Mouse (Mus musculus): ENCODE measurements at regions not wholly inside any gene's neighbourhood (a gene's known extent, or its start where the extent isn't known, plus 50 kb on each side); places are given as distances from the start of the nearest gene placed in this dataset.

DNA sequence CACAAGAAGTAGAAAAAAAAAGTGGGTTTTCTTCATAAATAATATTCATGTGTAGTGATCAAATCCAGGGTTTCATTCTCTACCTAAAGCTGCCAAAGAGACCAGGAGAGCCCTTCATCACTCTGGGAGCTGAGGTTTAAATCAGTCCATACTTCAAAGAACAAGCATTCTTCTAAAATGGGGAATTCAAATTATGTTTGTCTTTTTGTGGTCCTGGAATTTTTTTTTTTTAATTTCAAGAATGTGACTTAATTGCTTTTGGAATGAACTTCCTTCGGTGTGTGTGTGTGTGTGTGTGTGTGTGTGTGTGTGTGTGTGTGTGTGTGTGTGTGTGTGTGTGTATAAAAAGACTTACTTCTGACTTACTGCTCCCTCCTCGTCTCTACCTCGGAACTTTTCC is 375.9 kb downstream of the Klf5 start:
- Histone ChIP-seq H3K4me3 (ENCODE audit: insufficient read depth, low read length) (no peak overlapping the region), H3K4me1 (ENCODE audit: control insufficient read depth, insufficient read depth, low read length) (no peaks in the 10 kb centered on the region), H3K27ac (ENCODE audit: insufficient read depth, low read length) (no peak overlapping the region)
- TF ChIP-seq CTCF (IDR thresholded peaks at IDR 0.05; ENCODE audit: borderline replicate concordance, insufficient read depth, low read length) (no peak), POLR2A (IDR thresholded peaks at IDR 0.05; ENCODE audit: low read depth, low read length) (no peak)

DNA sequence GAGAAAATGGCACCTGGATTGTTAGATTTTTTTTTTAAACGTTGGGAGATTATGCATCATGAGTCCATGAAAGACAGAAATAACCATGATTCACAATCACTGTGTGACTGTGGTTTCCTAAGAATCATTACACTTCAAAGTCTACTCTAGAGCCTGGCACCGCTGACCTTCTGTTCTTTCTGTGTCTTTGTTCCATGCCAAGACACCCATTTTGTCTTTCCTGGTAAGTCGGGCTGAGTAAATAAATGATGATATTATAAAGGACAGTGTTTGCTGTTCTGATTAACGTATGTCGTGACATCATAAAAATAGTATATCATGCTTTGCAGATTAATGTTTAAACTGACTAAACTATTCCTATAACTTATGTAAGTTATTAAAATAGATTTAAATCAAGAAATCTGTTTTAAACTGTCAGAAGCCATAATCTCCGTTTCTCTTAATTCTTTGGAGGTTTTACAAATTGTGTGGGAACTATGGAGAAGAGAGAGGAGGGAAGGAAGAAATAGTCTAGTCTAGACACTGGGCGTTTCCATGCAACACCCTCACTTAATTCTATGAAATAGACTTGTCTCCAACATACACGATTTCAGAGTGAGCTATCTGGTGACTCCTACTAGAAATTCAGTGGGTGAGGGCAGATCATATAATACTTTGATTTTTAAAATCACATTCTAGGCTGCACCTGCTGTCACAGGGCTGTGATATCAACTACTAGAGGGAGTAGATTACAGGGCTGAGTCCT is 388.7 kb downstream of the Klf5 start:
- Histone ChIP-seq H3K27ac (ENCODE audit: insufficient read depth, low read length) (no peak overlapping the region), H3K4me3 (ENCODE audit: insufficient read depth, low read length) (no peak overlapping the region), H3K4me1 (ENCODE audit: control insufficient read depth, insufficient read depth, low read length) (no peaks in the 10 kb centered on the region)
- TF ChIP-seq CTCF (IDR thresholded peaks at IDR 0.05; ENCODE audit: borderline replicate concordance, insufficient read depth, low read length), result no peak
- TF ChIP-seq POLR2A (IDR thresholded peaks at IDR 0.05; ENCODE audit: low read depth, low read length), result no peak

DNA sequence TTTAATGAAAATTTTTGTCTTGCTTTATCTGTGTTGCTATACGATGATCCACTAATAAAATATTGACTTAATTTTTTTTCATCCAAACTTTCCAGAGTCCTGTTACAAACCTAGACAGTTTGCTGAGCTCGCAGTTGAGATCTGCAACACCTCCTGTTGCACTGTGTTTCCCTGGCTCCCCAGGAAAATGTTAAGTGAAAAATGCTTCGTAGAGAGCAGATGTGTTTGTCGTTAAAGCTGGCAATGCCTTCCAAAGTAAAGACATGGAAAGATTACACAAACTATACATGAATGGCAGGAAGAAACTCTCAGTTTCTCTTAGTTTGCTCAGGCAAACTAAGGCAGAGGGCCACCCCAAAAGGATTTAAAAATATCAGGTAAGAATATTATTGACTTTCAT is 389.9 kb downstream of the Klf5 start:
- H3K27ac ChIP-seq (ENCODE audit: insufficient read depth, low read length), result no peak overlapping the region
- no peaks in the 10 kb centered on the region for H3K4me1 ChIP-seq (ENCODE audit: control insufficient read depth, insufficient read depth, low read length)
- no peak overlapping the region for H3K4me3 ChIP-seq (ENCODE audit: insufficient read depth, low read length)
- TF ChIP-seq CTCF (IDR thresholded peaks at IDR 0.05; ENCODE audit: borderline replicate concordance, insufficient read depth, low read length), result no peak
- TF ChIP-seq POLR2A (IDR thresholded peaks at IDR 0.05; ENCODE audit: low read depth, low read length), result no peak

DNA sequence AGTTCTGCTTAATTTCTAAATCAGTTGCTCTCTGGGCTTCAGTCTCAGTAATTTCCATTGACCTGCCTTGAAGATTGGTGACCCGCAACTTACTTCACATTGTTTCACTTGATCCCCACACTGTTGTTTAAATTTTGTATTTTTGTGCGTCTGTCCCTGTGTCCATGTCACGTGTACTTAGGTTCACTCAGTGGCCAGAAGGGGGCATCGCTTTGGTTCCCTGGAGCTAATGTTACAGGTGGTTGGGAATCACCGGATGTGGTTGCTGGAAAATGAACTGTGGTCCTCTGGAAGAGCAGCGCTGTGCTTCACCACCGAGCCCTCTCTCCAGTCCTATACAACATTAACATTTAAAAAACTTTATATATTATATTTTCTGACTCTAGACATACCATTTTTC is 397.8 kb downstream of the Klf5 start:
- TF ChIP-seq POLR2A (IDR thresholded peaks at IDR 0.05; ENCODE audit: low read depth, low read length) (no peak), CTCF (IDR thresholded peaks at IDR 0.05; ENCODE audit: borderline replicate concordance, insufficient read depth, low read length) (no peak)
- H3K4me3 ChIP-seq (ENCODE audit: insufficient read depth, low read length), result no peak overlapping the region

DNA sequence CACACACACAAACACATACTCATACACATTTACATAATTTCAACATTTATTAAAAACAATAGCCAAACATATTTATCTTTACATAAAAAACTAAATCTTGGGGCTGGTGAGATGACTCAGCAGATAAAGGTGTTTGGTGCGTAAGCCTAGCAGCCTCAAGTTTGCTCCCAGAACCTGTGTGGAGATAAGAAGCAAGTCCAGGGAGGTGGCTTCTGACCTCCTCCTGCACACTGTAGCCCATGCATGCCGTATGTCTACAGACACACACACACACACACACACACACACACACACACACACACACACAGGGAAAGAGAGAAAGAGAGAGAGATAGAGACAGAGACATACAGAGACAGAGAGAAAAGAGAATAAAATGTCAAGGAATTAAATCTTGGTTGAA is 401.1 kb downstream of the Klf5 start:
- TF ChIP-seq CTCF (IDR thresholded peaks at IDR 0.05; ENCODE audit: borderline replicate concordance, insufficient read depth, low read length) (no peak), POLR2A (IDR thresholded peaks at IDR 0.05; ENCODE audit: low read depth, low read length) (no peak)
- Histone ChIP-seq H3K4me1 (ENCODE audit: control insufficient read depth, insufficient read depth, low read length) (no peaks in the 10 kb centered on the region), H3K4me3 (ENCODE audit: insufficient read depth, low read length) (no peak overlapping the region), H3K27ac (ENCODE audit: insufficient read depth, low read length) (no peak overlapping the region)

More for the DNA sequence above, 397.8 kb downstream of the Klf5 start:
- Histone ChIP-seq H3K4me1 (ENCODE audit: control insufficient read depth, insufficient read depth, low read length) (no peaks in the 10 kb centered on the region), H3K27ac (ENCODE audit: insufficient read depth, low read length) (no peak overlapping the region)

DNA sequence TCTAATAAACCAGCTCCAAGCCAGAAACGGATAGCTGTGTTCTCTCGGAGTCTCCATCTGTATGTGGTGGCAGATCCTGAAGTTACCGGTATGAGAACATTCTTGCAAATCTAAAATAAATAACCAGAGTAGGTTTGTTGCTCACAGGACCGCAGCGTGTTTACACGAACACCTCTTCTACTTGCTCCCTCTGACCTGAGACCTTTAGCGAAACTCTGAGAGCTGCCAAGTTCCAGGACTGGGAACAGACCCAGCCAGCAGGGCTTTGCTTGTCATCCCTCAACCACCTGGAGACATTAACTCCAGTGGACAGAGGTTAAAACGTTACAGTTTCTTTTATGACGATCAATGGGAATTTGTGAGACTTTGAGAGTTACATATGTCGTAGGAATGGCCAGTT is 407.5 kb downstream of the Klf5 start:
- Histone ChIP-seq H3K27ac (ENCODE audit: insufficient read depth, low read length) (no peak overlapping the region), H3K4me1 (ENCODE audit: control insufficient read depth, insufficient read depth, low read length) (no peaks in the 10 kb centered on the region), H3K4me3 (ENCODE audit: insufficient read depth, low read length) (no peak overlapping the region)
- TF ChIP-seq POLR2A (IDR thresholded peaks at IDR 0.05; ENCODE audit: low read depth, low read length) (no peak), CTCF (IDR thresholded peaks at IDR 0.05; ENCODE audit: borderline replicate concordance, insufficient read depth, low read length) (no peak)

DNA sequence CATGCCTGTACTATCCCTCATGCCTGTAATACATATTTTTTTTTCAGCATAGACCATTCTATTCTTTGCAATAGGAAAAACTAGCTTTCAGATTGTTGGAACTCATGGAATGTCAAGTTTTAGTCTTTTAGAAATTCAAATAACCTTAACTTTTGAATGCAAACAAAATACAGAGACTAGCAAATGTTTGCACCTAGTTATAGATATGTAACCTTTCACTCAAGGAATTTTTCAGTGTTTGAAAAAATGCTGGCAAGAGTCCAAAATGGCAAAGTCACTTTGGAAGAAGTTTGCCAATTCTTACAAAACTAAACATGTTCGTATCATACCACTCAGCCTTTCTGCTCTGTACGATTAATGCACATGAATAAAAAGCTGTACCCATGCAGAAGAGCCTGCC is 409.6 kb downstream of the Klf5 start:
- no peaks in the 10 kb centered on the region for H3K4me1 ChIP-seq (ENCODE audit: control insufficient read depth, insufficient read depth, low read length)
- no peak overlapping the region for H3K4me3 ChIP-seq (ENCODE audit: insufficient read depth, low read length)
- TF ChIP-seq POLR2A (IDR thresholded peaks at IDR 0.05; ENCODE audit: low read depth, low read length) (no peak), CTCF (IDR thresholded peaks at IDR 0.05; ENCODE audit: borderline replicate concordance, insufficient read depth, low read length) (no peak)
- no peak overlapping the region for H3K27ac ChIP-seq (ENCODE audit: insufficient read depth, low read length)

DNA sequence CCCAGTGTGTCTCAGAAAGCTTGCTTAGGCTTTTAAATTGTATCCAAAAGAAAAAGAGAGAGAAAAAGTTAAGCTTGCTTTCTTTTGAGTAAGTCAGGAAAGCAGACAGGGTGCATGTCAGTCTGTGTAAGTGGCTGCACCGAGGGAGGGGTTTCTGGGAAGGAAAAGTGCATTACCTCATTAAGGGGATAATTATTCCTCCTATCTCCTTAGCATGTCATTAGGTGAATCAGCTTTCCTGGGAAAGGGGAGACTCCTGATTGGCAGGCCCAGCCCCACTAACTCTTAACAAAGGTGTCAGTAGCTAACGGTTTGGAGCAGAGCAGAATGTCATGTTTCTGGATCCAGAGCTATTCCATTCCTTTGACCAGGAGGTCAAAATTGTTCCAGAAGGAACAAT is 411.3 kb downstream of the Klf5 start:
- no peak overlapping the region for H3K4me3 ChIP-seq (ENCODE audit: insufficient read depth, low read length)
- H3K4me1 ChIP-seq (ENCODE audit: control insufficient read depth, insufficient read depth, low read length), result no peaks in the 10 kb centered on the region
- no peak overlapping the region for H3K27ac ChIP-seq (ENCODE audit: insufficient read depth, low read length)
- TF ChIP-seq CTCF (IDR thresholded peaks at IDR 0.05; ENCODE audit: borderline replicate concordance, insufficient read depth, low read length) (no peak), POLR2A (IDR thresholded peaks at IDR 0.05; ENCODE audit: low read depth, low read length) (no peak)

DNA sequence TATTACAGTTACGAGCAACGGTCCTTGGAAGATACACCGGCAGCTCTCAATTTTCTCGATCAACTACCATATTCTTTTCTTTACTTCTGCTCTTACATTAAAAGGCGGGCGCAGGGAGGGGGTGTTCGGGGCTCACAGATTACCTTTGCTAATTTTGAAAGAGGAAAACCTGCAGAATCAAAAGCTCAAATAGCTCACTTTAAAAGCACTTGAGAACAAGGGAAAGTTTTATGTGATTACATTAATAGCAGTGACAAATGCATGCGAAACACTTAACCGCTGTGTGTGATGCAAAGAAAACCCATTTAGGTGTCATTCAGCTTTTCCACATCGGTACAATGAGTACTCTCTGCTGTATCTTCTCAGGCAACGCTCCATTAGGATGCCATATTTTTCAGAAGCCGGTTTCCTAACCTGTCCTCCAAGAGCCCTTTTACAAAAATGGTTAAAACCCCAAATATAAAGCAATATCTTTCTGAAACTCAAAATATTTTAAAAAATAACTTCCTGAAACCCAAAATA is 412.2 kb downstream of the Klf5 start:
- H3K27ac ChIP-seq (ENCODE audit: insufficient read depth, low read length), result no peak overlapping the region
- no peaks in the 10 kb centered on the region for H3K4me1 ChIP-seq (ENCODE audit: control insufficient read depth, insufficient read depth, low read length)
- TF ChIP-seq POLR2A (IDR thresholded peaks at IDR 0.05; ENCODE audit: low read depth, low read length) (no peak), CTCF (IDR thresholded peaks at IDR 0.05; ENCODE audit: borderline replicate concordance, insufficient read depth, low read length) (no peak)
- no peak overlapping the region for H3K4me3 ChIP-seq (ENCODE audit: insufficient read depth, low read length)

DNA sequence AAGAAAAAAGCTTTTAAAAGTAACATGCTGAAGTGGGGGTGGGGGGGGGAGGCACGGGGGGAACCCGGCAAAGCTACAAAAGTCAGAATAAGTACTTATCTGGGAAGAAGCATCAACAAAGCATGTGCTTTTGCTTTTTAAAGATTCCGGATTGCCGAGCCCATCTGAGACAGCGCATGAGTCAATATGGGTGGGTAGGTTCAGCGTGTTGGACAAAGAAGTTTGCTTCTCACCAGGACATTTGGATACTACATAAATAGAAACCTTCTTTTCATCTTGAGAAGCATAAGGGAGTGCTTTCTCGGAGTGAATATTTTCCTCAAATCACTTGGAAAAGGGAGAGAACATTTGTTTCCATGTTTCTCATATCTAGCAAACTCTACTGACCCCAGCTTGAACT is 414.1 kb downstream of the Klf5 start:
- H3K27ac ChIP-seq (ENCODE audit: insufficient read depth, low read length), result no peak overlapping the region
- TF ChIP-seq CTCF (IDR thresholded peaks at IDR 0.05; ENCODE audit: borderline replicate concordance, insufficient read depth, low read length) (no peak), POLR2A (IDR thresholded peaks at IDR 0.05; ENCODE audit: low read depth, low read length) (no peak)
- H3K4me1 ChIP-seq (ENCODE audit: control insufficient read depth, insufficient read depth, low read length), result no peaks in the 10 kb centered on the region
- H3K4me3 ChIP-seq (ENCODE audit: insufficient read depth, low read length), result no peak overlapping the region

Data from embryonic fibroblast, embryonic 13.5 days (primary cell).